Mouse (Mus musculus): ENCODE data around the gene Frmd4a. TPM values are rescaled to one million over a fixed set of nuclear protein-coding genes. Genes with fewer than 3 reads are reported as not detected.
"Not testable (repeated sequence)": the region's sequence is repeated elsewhere in the genome, so short reads cannot be mapped to it uniquely, and the experiment has no call there.

Frmd4a gene
- polyA plus RNA-seq, 1 experiment from 2014 or later, result 16.8 TPM

DNA sequence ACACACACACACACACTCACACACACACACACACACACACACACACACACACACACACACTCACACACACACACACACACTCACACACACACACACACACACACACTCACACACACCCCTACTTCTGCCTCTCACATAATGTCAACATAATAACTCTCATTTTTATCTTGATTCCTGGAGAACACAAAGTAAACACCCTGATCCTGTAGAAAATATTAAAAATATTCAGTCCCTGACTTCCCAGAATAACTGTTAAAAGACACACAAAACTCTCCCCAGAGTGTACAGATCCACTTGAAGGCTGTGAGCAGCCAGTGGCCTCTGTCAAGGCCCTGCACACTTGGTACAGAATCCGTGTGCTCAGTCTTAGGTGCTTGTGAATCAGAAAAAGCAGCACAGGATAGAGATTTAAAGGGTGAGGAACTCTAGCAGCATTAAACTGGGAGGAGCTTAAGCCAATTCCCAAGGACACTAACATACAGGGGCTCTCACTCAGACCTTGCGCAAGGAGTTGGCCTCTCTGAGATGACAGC is 597.6 kb downstream of the Frmd4a start:
- Histone ChIP-seq H3K4me1 (replicated peaks; ENCODE audit: insufficient read depth, low read length) (no peaks in the 10 kb centered on the region), H3K9me3 (replicated peaks; ENCODE audit: low read length) (no peaks in the 10 kb centered on the region), H3K36me3 (ENCODE audit: insufficient read depth, low read length) (peaks cover 18% of the 10 kb centered on the region), H3K27ac (no peak overlapping the region), H3K4me2 (ENCODE audit: low read length) (no peak overlapping the region), H3K9ac (ENCODE audit: low read depth, low read length) (no peak overlapping the region), H3K27me3 (ENCODE audit: insufficient read depth, low read length) (no peaks in the 10 kb centered on the region), H3K4me3 (replicated peaks; ENCODE audit: low read depth, low read length) (no peak overlapping the region)
- no peak for DNase-seq (ENCODE audit: low spot score)
- WGBS, result 80% methylated on average over 2 of the region's 2 CpGs
- no peak for TF ChIP-seq CTCF (IDR thresholded peaks at IDR 0.05; ENCODE audit: low read depth)
- no peak for ATAC-seq (replicated peaks; ENCODE audit: low FRiP score, low read depth)

DNA sequence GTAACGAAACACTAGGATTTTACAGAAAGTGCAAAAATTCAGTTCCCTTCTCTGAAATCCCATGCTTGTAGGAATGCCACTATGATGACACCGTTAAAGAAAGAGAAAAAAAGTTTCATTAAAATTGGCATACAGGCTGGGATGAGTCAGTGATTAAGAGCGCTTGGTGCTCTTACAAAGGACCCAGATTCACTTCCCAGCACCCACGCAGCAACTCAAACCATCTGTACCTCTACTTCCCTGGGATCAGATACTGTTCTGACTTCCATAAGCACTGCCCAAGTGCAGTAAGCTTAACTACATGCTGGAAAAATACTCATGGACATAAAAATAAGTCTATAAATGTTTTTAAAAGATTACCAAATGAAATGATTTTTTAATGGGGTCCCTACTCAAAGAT is 599.5 kb downstream of the Frmd4a start:
- Histone ChIP-seq H3K9ac (ENCODE audit: low read depth, low read length) (no peak overlapping the region), H3K36me3 (ENCODE audit: insufficient read depth, low read length) (peaks cover 11% of the 10 kb centered on the region), H3K4me1 (replicated peaks; ENCODE audit: insufficient read depth, low read length) (0 out of 2 replicates have a peak, but pooled peaks cover 2% of the 10 kb centered on the region), H3K4me3 (replicated peaks; ENCODE audit: low read depth, low read length) (no peak overlapping the region), H3K27me3 (ENCODE audit: insufficient read depth, low read length) (no peaks in the 10 kb centered on the region), H3K27ac (no peak overlapping the region), H3K4me2 (ENCODE audit: low read length) (no peak overlapping the region), H3K9me3 (replicated peaks; ENCODE audit: low read length) (no peaks in the 10 kb centered on the region)
- no peak for DNase-seq (ENCODE audit: low spot score)
- WGBS, result 93% methylated on average over 4 of the region's 4 CpGs
- no peak for TF ChIP-seq CTCF (IDR thresholded peaks at IDR 0.05; ENCODE audit: low read depth)
- ATAC-seq (replicated peaks; ENCODE audit: low FRiP score, low read depth), result no peak

- not testable (repeated sequence) for ATAC-seq (replicated peaks; ENCODE audit: low FRiP score, low read depth); H3K27me3 ChIP-seq (ENCODE audit: insufficient read depth, low read length); H3K36me3 ChIP-seq (ENCODE audit: insufficient read depth, low read length); H3K4me1 ChIP-seq (replicated peaks; ENCODE audit: insufficient read depth, low read length); H3K9me3 ChIP-seq (replicated peaks; ENCODE audit: low read length); DNase-seq (ENCODE audit: low spot score); H3K4me2 ChIP-seq (ENCODE audit: low read length); H3K9ac ChIP-seq (ENCODE audit: low read depth, low read length); H3K4me3 ChIP-seq (replicated peaks; ENCODE audit: low read depth, low read length); H3K27ac ChIP-seq
These were observed 601.6 kb downstream of the Frmd4a start for GRCm38 (mm10) chr2:4619126-4619525.

DNA sequence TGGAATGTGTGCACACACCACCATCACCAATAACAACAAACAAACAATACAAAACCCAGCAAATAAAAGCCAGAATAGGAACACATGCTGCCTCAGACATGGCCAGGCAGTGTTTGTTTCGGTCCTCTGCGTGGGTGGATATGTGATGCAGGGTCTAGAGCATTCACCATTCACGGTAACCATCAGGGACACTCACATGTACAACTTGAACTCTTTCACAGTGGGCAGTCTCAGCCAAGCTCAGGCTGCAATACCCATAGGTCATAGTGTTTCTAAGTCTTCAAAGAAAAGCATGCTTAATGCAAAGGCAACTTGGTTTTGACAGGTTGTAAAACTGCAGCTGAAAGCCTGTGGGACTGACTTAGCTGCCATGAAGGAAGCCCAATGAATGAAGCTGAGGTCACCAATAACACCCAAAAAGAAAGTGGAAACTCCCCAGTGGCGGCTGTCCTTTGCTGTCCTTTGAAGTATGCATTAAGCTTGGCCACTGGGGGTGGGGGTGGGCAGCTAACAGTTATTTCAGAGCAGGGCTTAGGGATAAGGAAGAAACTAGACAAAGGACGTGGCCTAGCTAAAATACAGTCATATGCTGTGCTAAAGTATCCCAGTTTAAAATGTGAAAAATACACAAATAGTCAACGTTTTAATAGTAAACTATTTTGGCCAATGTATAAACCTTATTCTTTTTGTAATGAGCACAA is 602.5 kb downstream of the Frmd4a start:
- no peaks in the 10 kb centered on the region for H3K9me3 ChIP-seq (replicated peaks; ENCODE audit: low read length)
- WGBS, result 43% methylated on average over 6 of the region's 6 CpGs
- DNase-seq (ENCODE audit: low spot score) (peak; percentile 29), ATAC-seq (replicated peaks; ENCODE audit: low FRiP score, low read depth) (no peak)
- H3K27ac ChIP-seq, result no peak overlapping the region
- no peaks in the 10 kb centered on the region for H3K27me3 ChIP-seq (ENCODE audit: insufficient read depth, low read length)
- H3K4me1 ChIP-seq (replicated peaks; ENCODE audit: insufficient read depth, low read length), result 0 out of 2 replicates have a peak, but pooled peaks cover 2% of the 10 kb centered on the region
- H3K4me2 ChIP-seq (ENCODE audit: low read length), result no peak overlapping the region
- no peak for TF ChIP-seq CTCF (IDR thresholded peaks at IDR 0.05; ENCODE audit: low read depth)
- H3K4me3 ChIP-seq (replicated peaks; ENCODE audit: low read depth, low read length), result no peak overlapping the region
- no peak overlapping the region for H3K9ac ChIP-seq (ENCODE audit: low read depth, low read length)
- H3K36me3 ChIP-seq (ENCODE audit: insufficient read depth, low read length), result 0 out of 2 replicates have a peak, but pooled peaks cover 5% of the 10 kb centered on the region

DNA sequence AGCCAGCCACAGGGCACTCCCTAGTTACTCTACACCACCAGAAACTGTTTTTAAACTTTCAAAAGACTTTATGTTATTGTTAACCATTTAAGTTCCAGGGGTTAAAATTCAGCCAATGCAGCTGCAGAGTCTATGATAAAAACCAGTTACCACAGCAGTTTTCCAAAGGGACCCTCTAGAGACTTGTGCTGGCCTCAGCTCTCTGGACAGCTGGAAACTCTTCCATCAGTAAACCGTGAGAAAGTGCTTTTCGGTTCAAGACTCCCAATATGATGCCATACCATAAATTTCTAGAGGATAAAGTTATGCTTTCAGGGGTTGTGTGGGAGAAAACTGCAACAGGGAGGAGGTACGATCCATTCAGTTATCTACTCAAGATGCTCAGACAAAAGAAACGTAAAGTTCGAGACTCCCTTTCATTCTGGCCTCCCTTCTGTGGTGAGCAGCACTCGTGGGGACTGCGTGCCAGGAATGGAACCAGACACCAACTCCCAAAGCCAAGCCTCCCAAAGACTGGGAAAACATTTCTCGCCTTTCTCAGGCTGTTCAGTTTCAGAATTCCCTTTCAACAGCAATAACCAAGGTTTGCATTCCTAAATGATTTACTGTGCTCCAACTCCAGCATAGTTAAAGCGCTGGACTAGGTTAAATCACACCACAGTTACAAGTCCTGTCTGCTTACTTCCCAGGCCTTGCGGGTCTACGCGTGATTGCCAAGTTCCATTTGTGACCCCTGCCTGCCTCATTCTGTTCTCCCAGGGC is 603.3 kb downstream of the Frmd4a start:
- no peak overlapping the region for H3K4me2 ChIP-seq (ENCODE audit: low read length)
- no peaks in the 10 kb centered on the region for H3K9me3 ChIP-seq (replicated peaks; ENCODE audit: low read length)
- H3K4me3 ChIP-seq (replicated peaks; ENCODE audit: low read depth, low read length), result no peak overlapping the region
- H3K27me3 ChIP-seq (ENCODE audit: insufficient read depth, low read length), result no peaks in the 10 kb centered on the region
- H3K36me3 ChIP-seq (ENCODE audit: insufficient read depth, low read length), result 0 out of 2 replicates have a peak, but pooled peaks cover 5% of the 10 kb centered on the region
- ATAC-seq (replicated peaks; ENCODE audit: low FRiP score, low read depth), result peak; percentile 49; the same call in 1 of the 2 replicates
- WGBS, result 31% methylated on average over 12 of the region's 12 CpGs
- H3K9ac ChIP-seq (ENCODE audit: low read depth, low read length), result no peak overlapping the region
- peak overlapping the region; percentile 14; the same call in 1 of the 2 replicates for H3K27ac ChIP-seq
- DNase-seq (ENCODE audit: low spot score), result peak; percentile 87
- TF ChIP-seq CTCF (IDR thresholded peaks at IDR 0.05; ENCODE audit: low read depth), result no peak
- H3K4me1 ChIP-seq (replicated peaks; ENCODE audit: insufficient read depth, low read length), result 0 out of 2 replicates have a peak, but pooled peaks cover 2% of the 10 kb centered on the region

DNA sequence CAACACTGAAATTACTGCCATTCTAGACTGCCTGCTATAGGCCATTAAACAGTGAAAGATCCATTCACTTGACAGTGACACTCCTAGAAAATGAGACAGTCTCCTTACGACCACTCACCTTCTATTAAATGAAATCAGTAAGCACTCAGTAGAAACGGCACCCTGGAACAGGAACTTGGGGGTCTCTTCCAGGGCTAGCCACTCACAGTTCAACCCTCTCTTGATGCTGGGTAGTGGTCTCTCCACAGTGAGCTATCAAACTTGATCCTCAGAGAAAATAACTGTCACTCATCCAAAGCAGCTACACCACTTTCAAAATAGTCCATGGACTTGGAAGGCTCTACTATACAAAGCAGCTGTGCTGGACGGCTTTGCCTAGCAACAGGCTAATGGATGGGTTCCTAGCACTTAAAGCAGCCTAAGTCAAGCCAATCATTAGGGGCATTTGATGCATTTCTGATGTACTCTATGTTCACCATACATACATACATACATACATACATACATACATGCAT is 604.0 kb downstream of the Frmd4a start:
- WGBS, result 35% methylated on average over 3 of the region's 3 CpGs
- TF ChIP-seq CTCF (IDR thresholded peaks at IDR 0.05; ENCODE audit: low read depth), result no peak
- 0 out of 2 replicates have a peak, but pooled peaks cover 5% of the 10 kb centered on the region for H3K36me3 ChIP-seq (ENCODE audit: insufficient read depth, low read length)
- H3K9me3 ChIP-seq (replicated peaks; ENCODE audit: low read length), result no peaks in the 10 kb centered on the region
- DNase-seq (ENCODE audit: low spot score) (peak; percentile 17), ATAC-seq (replicated peaks; ENCODE audit: low FRiP score, low read depth) (no peak; the same call in 1 of the 2 replicates)
- H3K4me1 ChIP-seq (replicated peaks; ENCODE audit: insufficient read depth, low read length), result 0 out of 2 replicates have a peak, but pooled peaks cover 2% of the 10 kb centered on the region
- no peaks in the 10 kb centered on the region for H3K27me3 ChIP-seq (ENCODE audit: insufficient read depth, low read length)
- H3K4me3 ChIP-seq (replicated peaks; ENCODE audit: low read depth, low read length), result no peak overlapping the region
- H3K27ac ChIP-seq, result no peak overlapping the region; the same call in 1 of the 2 replicates
- no peak overlapping the region for H3K9ac ChIP-seq (ENCODE audit: low read depth, low read length)
- no peak overlapping the region for H3K4me2 ChIP-seq (ENCODE audit: low read length)

All from kidney, postnatal 0 days (tissue).